Comparison of ENCODE assay signal across 8 mouse cellular contexts in the genomic region with DNA sequence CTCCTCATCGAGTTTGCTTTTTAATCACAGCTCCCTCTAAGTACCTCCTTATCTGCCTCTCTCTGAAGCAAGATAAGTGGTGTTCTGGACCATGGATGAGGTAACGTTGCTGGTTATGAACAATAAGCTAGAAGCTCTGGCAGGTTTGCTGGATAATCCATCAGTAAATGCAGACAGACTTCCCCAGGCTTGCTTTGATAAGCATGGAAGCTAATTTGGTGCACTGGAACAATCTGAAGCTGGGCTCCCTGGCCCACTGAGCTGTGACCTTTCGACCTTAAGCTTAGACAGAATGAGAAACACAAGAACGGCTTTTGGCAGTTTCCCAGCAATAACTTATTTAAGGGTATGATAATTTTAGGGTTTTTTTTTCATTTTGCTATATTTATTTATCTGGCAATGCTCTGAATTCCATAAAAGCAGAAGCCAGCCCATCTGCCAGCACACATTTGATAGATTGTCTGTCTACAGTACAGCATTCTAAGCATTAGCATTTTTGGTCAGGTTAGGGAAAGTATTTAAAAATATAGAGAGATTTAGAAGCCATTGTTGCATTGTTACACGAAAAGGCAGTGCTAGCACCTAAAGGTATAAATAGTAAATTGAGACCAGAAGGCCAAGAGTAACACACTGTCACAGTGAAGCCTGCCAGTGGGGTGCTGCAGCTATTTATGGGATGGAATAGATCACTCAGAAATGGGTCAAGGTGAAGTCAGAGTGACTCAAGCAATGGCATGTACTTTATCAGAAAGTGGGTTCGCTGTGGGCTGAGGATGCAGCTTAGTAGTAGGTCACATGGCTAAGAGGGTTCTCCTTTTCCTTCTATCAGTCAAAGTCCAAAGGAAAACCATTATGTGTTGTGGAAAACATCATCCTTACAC.
A peak's percentile ranks its signal among the peaks of the same experiment; 100 is the strongest.
DNase-seq lines count a peak whose midpoint lies in the region; ATAC-seq lines count a peak whose summit lies in the region.

No protein-coding gene starts in this region.

- no peaks in the 10 kb centered on the region for H3K27me3 ChIP-seq in hindbrain, embryonic 10.5 days (ENCODE audit: insufficient read depth, poor library complexity, severe bottlenecking)

- no peak for ATAC-seq in megakaryocyte-erythroid progenitor cell, adult 5-6 weeks (replicated peaks; ENCODE audit: low FRiP score, low TSS enrichment, poor library complexity, severe bottlenecking)

- H3K27ac ChIP-seq in hindbrain, embryonic 10.5 days, result no peak overlapping the region

- no peaks in the 10 kb centered on the region for H3K9me3 ChIP-seq in hindbrain, embryonic 10.5 days

- WGBS in hindbrain, embryonic 10.5 days, result 66% methylated on average over 6 of the region's 6 CpGs

- 0 out of 2 replicates have a peak, but pooled peaks cover 3% of the 10 kb centered on the region for H3K4me1 ChIP-seq in hindbrain, embryonic 10.5 days (replicated peaks)

- peak; percentile 55 for DNase-seq in adrenal gland, adult 2 months
- no peak for DNase-seq in adrenal gland, postnatal 4 days (ENCODE audit: low spot score in 2 of 2)
- DNase-seq in right cerebral cortex, adult 18-20 months, result peak; percentile 1
- DNase-seq in right cerebral cortex, postnatal 36 days (ENCODE audit: low spot score in 2 of 2), result no peak
- peak; percentile 36 to 57 for DNase-seq in layer of hippocampus, adult 8-10 months (ENCODE audit: low spot score in 2 of 2)
- peak; percentile 65 for DNase-seq in yolk sac, embryonic 10.5 days (ENCODE audit: low spot score)
- no peak for DNase-seq in hindbrain, embryonic 10.5 days (ENCODE audit: low spot score)

- no peak overlapping the region for H3K4me3 ChIP-seq in hindbrain, embryonic 10.5 days

- H3K36me3 ChIP-seq in hindbrain, embryonic 10.5 days, result no peaks in the 10 kb centered on the region

Comparison
In these comparisons a context has a peak if more than half of its experiments do, and no peak if none do; other contexts are left out.
1. DNase-seq: peak in adrenal gland, adult 2 months (single experiment), right cerebral cortex, adult 18-20 months (single experiment), layer of hippocampus, adult 8-10 months (2 of 2) and yolk sac, embryonic 10.5 days (single experiment); none in adrenal gland, postnatal 4 days (0 of 2), right cerebral cortex, postnatal 36 days (0 of 2) and hindbrain, embryonic 10.5 days (single experiment).